Mouse (Mus musculus) yolk sac, embryonic 10.5 days (tissue): Measurements from ENCODE around the gene T2.
"Not testable (repeated sequence)": the region's sequence is repeated elsewhere in the genome, so short reads cannot be mapped to it uniquely, and the experiment has no call there.

Experiments used
- DNase-seq: peaks from one replicate; pipeline ENCODE4 v3.0.0-alpha.2; 2017; ENCODE audit warnings: low spot score

T2 gene

DNA sequence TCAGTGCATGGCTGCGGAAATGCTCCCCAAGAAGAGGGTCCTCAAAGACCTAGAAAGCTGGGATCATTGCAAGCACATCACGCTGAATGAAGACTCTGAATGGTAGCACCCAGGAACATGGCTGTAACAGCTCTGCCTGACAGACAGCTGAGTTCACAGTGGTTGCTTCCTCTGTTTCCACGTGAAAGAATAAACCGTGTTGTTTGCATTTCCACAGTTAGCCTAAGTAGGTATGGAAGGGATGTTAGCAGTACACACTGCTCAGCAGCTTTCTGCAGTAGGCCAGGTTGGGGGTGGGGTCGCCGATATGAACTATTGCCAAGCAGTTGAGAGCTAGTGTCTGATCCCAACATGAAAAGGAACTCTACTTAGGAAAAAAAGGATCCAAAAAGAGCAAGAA is at the start of gene T2:
T2 (plus strand) TSS at position 301 of the 400 bp plus-strand sequence.
- DNase-seq, result no peak

DNA sequence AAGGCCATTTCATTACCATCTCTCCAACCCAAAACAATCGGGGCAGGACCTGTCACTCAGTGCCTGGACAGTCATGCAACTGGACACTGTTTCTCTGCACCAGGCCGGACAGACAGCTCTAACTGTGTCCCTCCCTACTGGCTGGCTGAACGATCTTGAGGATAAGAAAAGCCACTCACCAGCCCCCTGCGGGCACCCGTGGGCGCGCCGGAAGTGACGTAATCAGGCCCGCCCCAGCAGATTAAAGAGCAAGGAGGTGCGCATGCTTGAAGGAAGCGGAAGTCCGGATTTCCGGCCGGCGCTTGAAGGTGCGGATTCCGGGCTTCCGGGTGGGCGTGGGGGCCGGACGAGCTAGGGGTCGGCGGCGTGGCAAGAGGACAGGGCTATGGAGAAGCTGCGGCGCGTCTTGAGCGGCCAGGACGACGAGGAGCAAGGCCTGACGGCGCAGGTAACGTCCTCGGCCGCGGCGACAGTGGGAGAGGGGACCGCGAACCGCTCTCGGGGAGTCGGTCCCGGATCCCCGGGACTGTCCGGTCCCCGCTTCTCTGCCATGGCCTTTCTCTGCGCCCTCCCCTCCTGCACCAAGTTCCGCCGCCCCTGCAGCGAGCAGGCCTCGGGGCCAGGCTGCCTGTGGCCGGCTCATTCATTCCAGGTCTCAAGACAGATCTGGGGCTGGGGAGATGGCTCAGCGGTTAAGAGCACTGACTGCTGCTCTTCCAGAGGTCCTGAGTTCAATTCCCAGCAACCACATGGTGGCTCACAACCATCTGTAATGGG is 44.8 kb upstream of the T2 start, which contains the start of gene Sft2d1:
Sft2d1 (plus strand) TSS at position 265 of the 777 bp plus-strand sequence.
- DNase-seq, result peak; percentile 96

DNA sequence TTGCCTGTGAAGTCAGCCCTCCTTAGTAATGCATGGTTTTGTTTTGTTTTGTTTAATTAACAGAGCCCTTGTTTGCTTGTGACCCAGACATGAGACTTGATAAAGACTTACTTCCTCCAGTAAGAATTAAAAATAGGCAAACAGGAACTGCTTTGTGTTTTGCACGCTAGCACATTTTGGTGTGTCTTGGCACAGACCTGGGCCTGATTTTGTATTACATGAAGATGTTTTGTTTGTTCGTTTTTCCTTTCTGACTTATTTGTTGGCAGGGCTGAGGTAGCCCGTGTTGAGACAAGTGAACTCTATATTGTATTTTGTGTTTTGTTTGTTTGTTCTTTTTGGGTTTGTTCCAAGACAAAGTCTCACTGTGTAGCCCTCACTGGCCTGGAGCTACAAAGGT is 44.0 kb upstream of the T2 start:
- DNase-seq, result no peak

DNA sequence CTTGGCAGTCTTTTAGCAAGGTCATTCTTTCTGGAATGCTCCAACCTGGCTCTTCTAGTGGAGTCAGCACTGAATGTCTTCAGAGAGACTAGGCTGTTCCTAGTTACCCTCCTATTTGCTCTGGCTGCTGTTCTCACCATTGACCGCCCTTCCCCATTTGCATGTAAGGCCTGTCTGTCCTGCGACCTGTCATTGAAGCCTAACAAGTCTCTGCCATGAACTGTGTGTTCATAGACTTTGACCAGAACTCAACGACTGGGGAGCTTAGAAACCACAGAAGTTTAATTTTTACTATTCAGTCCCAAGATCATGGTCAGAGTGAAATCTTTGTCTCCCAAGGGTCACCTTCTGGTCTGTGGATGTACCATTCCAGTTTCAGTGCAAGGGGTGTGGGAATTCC is 41.8 kb upstream of the T2 start:
- no peak for DNase-seq

DNA sequence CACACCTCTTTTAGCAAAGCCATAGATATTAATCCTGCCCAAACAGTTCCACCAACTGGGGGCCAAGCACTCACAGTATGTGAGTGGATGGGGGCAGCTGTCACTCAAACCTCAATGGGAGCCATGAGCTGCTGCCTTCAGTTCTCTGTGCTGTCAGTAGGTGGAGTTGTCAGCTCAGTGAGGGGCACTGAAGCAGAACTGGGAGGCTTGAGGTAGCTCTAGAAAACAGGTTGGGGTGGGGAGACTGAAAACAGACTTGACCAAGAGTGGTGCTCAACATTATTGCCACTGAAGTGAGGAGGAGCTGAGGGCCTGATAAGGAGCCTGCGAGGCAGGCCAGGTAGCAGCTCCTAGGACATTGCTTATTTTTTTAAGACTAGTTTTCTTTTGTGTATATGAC is 39.5 kb upstream of the T2 start:
- DNase-seq, result no peak

DNA sequence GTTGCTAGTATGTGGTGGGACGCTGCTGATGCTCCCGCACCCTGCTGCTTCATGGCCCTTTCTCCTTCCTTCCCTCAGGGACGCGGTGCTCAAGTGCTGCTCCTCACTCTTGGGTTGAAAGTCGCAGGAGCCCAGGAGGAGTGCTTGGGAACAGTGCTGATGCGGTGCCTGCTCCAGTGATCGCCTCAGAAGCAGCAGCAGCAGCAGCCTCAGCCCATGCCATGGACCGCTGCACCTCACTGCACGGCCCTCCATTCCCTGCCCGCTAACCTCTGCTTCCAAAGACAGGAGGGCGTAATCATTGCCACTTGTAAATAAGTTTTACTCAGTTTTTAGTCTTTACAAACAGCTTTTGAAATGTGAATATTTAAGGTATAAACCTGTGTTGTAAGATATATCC is 28.9 kb upstream of the T2 start:
- DNase-seq, result not testable (repeated sequence)

DNA sequence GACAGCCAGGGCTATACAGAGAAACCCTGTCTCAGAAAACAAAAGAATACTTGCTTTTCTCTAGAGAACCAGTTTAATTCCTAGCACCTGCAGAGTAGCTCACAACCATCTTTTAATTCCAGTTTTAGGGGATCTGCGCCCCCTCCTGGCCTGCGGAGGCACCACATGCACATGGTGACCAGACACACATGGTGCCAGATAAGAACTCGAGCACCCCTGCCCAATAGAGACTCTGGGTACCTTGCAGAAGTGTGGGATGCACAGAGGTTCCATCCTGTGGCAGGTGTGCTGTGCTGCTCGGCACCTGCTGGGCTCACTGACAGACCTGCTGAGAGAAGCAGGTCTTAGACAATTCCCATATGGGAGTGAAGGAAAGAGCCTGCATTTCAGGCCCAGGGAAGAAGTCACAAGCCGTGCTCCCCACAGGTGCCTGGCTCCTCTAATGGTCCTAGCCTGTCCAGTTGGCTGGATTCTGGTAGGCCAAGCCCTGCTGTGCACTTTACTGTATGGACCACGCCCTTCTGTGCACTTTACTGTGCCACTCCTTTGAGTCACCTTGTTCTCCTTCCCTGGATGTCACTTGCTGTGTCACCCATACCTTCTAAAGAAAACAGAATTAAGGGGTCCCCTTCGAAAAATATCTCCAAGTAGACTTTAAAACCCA is 27.1 kb upstream of the T2 start:
- DNase-seq, result no peak

DNA sequence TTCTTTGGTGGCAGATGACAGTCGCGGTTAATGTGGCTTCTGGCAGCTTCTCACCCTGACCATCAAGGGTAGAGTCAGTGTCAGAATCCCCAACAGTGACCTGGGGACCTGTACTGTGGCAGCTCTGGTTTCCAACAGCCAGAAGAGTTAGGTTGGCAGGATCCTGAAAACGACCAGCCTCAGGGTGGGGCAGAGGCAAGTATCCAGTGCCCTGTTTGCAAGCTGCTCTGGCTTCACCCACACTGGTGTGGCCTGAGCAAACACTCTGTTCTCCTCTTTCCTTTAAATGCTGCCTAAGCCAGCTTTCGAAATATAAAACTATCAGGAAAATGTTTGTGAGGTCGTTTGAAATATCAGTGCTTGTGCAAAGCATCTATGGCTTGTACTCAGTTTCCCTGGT is 25.2 kb upstream of the T2 start:
- no peak for DNase-seq

DNA sequence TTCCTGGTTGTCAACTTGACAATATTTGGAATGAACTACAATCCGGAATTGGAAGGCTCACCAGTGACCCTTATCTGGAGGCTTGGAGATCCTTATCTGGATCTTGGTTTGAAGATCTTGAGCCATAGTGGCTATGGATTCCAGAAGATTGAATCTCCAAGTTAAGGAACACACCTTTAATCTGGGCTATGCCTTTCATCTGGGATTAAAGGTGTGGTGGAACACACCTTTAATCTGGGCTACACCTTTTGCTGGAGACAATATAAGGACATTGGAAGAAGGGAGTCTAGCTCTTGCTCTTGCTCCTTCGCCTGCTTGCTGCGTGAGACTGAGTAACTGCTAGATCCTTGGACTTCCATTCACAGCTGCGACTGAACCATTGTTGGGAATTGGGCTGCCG is 18.6 kb upstream of the T2 start, which contains the start of gene Prr18:
Prr18 (plus strand) TSS at position 301 of the 400 bp plus-strand sequence.
- DNase-seq, result not testable (repeated sequence)

DNA sequence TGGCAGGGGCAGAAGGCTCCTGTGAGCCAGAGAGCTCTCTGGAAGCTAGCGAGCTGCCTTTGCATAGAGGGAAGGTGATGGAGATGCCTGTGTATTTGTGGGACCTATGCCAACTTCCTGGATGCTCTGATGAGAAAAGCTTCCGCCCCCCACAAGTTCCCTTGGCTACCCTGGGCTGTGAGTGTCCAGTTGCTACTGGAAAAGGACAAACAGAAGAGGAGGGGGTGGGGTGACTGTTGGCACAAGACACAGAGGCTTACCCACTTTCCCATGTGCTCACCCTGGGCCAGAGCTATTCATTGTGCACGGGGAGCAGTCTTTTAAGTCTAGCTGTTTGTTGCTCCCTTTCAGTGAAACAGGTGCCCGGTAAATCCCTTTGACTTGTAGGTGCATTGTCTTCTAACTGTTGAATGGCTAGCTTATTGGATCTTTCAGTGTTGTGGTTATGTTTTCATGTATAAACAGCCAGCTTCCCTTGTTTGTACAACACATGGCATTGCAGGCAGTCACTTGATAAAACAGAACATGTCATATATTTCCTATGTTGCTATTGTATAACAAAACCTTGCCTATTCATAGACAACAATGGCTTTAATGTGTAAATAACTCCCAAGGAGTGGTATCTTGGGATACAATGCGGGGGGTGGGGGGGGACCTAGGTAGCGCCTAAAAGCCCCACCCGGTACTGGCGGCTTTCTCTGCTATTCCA is 16.0 kb upstream of the T2 start:
- DNase-seq, result no peak

DNA sequence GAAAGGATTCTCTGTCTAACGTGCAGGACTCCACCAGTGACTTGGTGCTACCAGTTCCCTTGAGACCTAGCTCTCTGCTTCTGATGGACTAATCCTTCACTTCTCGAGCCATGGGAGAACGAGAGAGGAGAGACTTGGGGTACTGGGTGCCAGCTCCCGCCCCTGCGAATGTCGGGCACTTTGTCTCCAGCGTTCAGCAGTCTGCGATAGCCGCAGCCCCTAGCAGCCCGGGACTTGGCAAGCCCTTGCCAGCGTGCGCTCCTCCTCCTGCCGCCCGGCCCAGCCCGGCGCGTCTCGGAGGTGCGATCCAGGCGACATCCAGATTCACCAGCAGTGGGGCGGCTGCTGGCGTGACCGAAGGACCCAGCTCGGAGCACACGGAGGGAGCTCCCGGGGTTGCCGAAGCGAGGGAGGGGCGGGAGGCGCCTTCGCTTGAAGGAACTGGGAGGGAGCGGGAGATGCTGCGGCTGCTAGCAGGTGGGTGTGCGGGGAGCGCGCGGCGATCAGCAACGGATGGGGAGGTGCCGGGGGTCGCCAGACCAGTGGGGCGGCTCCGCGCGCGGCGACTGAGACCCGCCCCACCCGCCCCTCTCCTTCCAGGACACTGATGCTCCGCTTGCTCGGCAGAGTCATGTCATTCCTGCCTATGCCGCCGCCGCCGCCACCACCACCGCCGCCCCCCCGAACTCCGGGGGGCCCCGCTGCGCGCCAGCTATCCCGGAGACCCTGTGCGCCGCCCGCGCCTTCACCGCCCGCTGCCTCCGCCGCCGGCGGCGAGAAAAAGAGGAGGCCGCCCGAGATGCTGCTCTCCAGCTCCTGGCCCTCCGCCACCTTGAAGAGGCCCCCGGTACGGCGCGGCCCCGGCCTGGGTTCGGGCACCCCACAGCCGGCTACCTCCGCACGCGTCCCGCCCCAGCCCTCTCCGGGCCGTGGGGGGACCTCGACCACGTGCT is 15.1 kb upstream of the T2 start:
- no peak for DNase-seq

DNA sequence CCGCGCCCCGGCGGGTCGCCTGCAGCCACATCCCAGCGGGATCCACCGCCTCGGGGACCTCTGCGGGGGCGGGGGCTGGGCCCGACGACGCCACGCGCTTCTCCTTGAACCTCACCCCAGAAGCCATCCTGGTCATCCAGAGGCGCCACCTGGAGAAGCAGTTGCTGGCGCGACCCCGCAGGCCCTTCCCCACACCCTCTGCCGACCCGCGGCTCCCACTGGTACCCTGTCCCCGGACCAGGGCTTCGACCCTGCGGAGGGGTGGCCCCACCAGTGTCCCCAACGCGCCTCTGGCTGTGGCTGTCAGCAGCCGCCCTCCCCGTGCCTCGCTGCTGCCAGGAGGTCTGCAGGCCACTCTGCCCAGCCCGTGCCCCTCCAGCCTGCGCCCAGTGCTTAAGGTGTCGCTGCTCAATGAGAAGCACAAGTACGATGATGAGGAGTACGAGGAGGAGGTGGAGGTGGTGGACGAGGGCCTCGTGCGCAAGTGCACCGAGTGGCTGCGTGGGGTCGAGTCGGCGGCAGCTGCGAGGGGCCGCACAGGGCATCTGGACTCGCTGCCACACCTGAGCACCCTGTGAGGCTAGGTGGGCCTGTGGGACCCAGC is 14.3 kb upstream of the T2 start:
- DNase-seq, result no peak

DNA sequence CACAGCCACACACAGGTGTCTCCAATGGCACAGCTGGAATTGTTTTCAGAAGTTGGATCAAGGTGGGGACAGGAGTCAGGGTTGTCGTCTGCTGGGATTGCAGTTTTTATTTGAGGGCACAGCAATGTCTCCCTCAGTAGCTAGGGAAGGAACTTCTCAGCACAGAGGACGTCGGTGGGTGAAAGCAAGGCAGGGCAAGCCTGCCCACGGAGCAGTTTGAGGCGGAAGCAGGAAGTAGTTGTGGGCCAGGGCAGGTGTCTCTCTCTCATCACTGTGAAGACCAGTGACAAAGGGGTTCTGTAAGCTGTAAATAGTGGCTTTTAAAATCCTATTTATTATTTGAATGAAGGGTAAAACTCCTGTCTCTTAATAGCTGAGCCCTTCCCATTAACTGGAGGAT is 13.1 kb upstream of the T2 start:
- no peak for DNase-seq

DNA sequence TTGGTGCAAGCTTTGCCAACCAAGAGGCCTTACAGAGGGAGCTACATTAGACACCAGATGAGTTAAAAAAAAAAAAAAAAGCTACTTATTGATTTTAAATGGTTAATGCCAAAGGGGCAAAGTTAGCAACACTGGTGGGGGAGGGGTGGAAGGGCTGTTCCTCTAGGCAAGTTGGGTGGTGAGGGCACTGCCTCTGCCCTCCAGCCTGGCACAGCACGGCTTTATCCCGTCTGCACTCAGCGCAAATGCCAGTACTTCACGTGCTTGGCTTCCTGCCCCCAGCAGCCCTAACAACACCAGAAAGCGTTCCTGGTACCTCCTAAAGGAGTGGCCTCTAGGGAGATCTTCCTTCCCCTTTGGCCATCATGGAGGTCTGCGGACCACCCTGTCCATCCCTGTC is 12.4 kb upstream of the T2 start:
- no peak for DNase-seq

DNA sequence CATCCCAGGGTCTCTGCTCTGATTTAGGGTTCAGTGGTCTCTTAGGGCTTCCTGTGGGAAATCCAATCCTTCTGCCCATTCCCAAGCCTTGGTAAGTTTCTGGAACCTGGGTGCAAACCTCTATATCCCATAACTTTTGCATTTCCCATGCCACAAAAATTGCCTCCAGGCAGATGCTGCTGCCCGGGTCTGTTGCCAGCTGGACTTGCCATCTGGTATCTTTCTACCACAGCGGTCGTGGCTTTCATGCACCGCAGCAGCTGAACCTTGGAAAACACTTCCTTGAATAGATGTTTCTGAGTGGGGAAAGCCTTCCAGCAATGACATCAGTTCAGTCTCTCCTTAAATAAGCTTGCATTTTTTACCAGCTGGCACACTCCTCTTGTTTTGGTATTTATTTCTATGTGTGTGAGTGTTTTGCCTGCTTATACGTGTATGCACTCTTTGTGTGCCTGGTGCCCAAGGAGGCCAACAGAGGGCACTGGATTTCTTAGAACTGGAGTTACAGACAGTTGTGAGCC is 8.0 kb upstream of the T2 start:
- no peak for DNase-seq

DNA sequence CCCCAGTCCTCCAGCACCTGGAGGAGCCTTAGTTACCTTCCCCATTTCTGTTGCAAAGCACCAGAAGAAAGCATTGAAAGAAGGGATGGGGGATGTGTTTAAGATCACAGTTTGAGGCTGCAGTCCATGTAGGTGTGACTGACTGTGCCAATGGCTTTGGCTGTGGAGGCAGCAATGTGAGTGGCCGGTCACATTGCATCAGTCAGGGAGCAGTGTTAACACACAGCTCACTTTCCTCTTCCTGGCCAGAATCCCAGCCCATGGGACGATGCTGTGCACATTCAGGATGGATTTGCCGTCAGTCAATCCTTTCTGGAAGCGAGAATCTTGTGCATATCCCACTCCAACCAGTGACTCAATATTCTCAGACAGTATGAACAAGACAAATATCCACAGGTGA is 6.9 kb upstream of the T2 start:
- DNase-seq, result no peak

DNA sequence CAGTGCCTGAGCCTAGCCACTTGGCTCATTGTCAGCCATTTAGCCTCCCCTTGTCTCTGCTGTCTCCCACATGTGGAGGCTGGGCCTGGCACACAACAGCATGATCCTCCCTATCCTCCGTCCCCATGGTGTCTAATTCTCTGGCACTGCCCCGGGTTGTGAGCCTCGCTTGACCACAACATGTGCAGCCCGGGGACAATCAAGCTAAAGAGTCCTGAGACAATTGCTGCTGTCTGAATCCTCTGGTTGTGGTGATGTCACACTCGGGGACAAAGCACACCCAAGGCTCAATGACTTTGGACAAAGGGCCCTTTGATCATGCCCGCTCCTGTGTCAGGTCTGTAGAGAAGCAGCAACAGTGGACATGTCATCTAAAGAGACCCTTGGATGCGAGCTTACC is 4.7 kb upstream of the T2 start:
- no peak for DNase-seq

DNA sequence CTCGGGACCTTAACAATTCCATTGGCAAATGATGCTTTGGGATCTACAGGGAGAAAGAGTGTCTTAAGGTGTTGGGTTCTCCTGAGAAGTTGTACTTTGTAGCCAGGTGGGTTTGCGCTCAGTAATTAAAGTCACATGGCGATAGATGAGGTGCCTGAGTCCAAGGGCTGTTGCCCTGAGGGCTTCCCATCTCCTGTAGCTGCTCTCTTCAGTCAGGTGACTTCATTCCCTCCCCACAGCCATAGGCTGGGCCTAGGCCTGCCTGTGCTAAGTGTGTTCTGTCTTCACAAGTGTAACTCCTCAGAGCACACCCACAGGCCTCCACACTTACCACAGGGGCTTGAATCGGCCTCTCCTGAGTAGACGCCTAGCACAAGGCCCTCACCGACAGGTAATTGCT is 1.7 kb downstream of the T2 start:
- DNase-seq, result no peak

DNA sequence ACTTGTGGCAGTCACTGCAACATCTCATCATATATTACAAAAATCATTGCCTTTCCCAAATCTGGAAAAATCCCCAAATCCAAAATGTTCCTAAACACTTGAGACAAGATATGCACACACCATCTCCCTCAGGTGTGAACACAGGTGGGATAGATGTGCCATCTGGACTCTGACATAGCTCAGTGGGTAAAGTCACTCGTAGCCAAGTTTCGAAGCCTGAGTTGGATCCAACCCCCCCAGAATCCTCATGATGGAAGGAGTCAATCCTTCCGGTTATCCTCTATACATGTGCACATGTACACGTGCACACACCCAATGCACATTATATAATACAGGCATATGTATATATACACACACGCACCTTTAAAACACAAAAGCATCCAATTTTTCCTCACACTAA is 5.1 kb downstream of the T2 start:
- DNase-seq, result no peak

DNA sequence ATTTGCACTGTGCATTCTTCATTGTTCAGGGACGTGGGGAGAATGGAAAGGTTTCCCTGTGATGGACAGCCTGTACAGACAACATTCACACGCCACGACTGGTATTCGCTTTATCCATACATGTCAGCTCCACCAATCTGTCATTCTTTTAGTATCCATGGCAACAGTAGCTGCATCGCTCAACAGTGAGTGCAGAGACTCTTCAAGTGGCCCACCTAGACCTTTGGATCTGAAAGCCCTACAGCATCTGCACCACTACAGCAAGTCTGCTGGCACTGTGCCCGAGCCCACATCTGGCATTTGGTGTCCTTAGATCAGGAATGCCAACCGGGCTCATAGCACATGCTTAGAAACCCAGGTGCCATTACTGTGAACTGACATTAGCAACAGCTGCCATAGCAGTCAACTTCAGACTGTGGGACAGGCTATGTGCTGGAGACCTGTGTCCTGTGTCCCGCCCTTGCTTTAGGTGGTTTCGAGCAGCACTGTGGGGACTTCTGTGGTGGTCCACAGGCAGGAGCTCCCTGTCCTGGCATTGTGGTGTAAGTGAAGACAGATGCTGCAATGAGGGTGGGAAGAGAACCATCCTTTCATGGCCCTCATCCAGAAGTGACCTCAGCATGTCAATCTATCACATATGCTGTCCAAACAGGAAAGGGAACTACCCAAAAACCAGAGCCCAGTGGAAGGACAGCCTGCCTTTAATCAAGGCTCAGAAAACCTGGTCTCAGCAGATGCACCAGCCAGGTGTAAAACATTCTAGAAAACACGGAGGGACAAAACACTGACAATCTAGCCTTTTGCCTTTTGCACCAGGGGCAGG is 5.7 kb downstream of the T2 start:
- DNase-seq, result no peak
